Mouse (Mus musculus): ENCODE measurements around the gene Ctnnbl1. TPM values are rescaled to one million over a fixed set of nuclear protein-coding genes. Genes with fewer than 3 reads are reported as not detected.

Ctnnbl1 gene
- total and polyA plus RNA-seq, 2 experiments from 2014 or later, result 21.0 to 28.4 TPM

GRCm38 (mm10) chr2:157858317-157858716, 121.1 kb downstream of the Ctnnbl1 start:
- Histone ChIP-seq H3K27me3 (ENCODE audit: control insufficient read depth, insufficient read depth, low read length) (no peaks in the 10 kb centered on the region), H3K4me3 (ENCODE audit: low read depth, low read length) (no peak overlapping the region), H3K9me3 (replicated peaks; ENCODE audit: control insufficient read depth, low read length) (no peaks in the 10 kb centered on the region), H3K9ac (replicated peaks; ENCODE audit: low read depth, low read length) (no peak overlapping the region), H3K4me2 (ENCODE audit: low read depth, low read length) (no peak overlapping the region), H3K27ac (ENCODE audit: low read depth) (no peak overlapping the region), H3K36me3 (replicated peaks; ENCODE audit: control insufficient read depth, insufficient read depth, low read length) (no peaks in the 10 kb centered on the region), H3K4me1 (ENCODE audit: control insufficient read depth, insufficient read depth) (peaks cover 3% of the 10 kb centered on the region; the same call in 1 of the 2 replicates)
- ATAC-seq (ENCODE audit: insufficient read depth, low read depth) (no peak), DNase-seq (ENCODE audit: low spot score) (no peak)
- WGBS, result 66% methylated on average over 7 of the region's 7 CpGs
- TF ChIP-seq CTCF (IDR thresholded peaks at IDR 0.05; ENCODE audit: low read depth) (no peak), EP300 (IDR thresholded peaks at IDR 0.05; ENCODE audit: low read depth) (no peak)

- TF ChIP-seq CTCF (IDR thresholded peaks at IDR 0.05; ENCODE audit: low read depth) (no peak), EP300 (IDR thresholded peaks at IDR 0.05; ENCODE audit: low read depth) (no peak)
Observed at GRCm38 (mm10) chr2:157859046-157859701, 122.0 kb downstream of the Ctnnbl1 start.

GRCm38 (mm10) chr2:157861273-157861944, 124.2 kb downstream of the Ctnnbl1 start:
- Histone ChIP-seq H3K4me3 (ENCODE audit: low read depth, low read length) (no peak overlapping the region), H3K27me3 (ENCODE audit: control insufficient read depth, insufficient read depth, low read length) (no peaks in the 10 kb centered on the region), H3K36me3 (replicated peaks; ENCODE audit: control insufficient read depth, insufficient read depth, low read length) (no peaks in the 10 kb centered on the region), H3K4me2 (ENCODE audit: low read depth, low read length) (no peak overlapping the region), H3K9me3 (replicated peaks; ENCODE audit: control insufficient read depth, low read length) (no peaks in the 10 kb centered on the region), H3K4me1 (ENCODE audit: control insufficient read depth, insufficient read depth) (peaks cover 3% of the 10 kb centered on the region; the same call in 1 of the 2 replicates), H3K9ac (replicated peaks; ENCODE audit: low read depth, low read length) (no peak overlapping the region), H3K27ac (ENCODE audit: low read depth) (no peak overlapping the region)
- TF ChIP-seq CTCF (IDR thresholded peaks at IDR 0.05; ENCODE audit: low read depth) (no peak), EP300 (IDR thresholded peaks at IDR 0.05; ENCODE audit: low read depth) (no peak)
- no peak for DNase-seq (ENCODE audit: low spot score)
- no peak for ATAC-seq (ENCODE audit: insufficient read depth, low read depth)
- 39% methylated on average over 10 of the region's 10 CpGs for WGBS

More at GRCm38 (mm10) chr2:157859046-157859701, 122.0 kb downstream of the Ctnnbl1 start:
- DNase-seq (ENCODE audit: low spot score) (no peak), ATAC-seq (ENCODE audit: insufficient read depth, low read depth) (no peak)
- Histone ChIP-seq H3K36me3 (replicated peaks; ENCODE audit: control insufficient read depth, insufficient read depth, low read length) (no peaks in the 10 kb centered on the region), H3K4me1 (ENCODE audit: control insufficient read depth, insufficient read depth) (peaks cover 3% of the 10 kb centered on the region; the same call in 1 of the 2 replicates), H3K4me2 (ENCODE audit: low read depth, low read length) (no peak overlapping the region), H3K27me3 (ENCODE audit: control insufficient read depth, insufficient read depth, low read length) (no peaks in the 10 kb centered on the region), H3K9me3 (replicated peaks; ENCODE audit: control insufficient read depth, low read length) (no peaks in the 10 kb centered on the region), H3K9ac (replicated peaks; ENCODE audit: low read depth, low read length) (no peak overlapping the region), H3K4me3 (ENCODE audit: low read depth, low read length) (no peak overlapping the region), H3K27ac (ENCODE audit: low read depth) (no peak overlapping the region)
- WGBS, result 83% methylated on average over 8 of the region's 8 CpGs

GRCm38 (mm10) chr2:157862306-157862705, 125.1 kb downstream of the Ctnnbl1 start:
- H3K4me1 ChIP-seq (ENCODE audit: control insufficient read depth, insufficient read depth), result peaks cover 3% of the 10 kb centered on the region; the same call in 1 of the 2 replicates
- no peaks in the 10 kb centered on the region for H3K27me3 ChIP-seq (ENCODE audit: control insufficient read depth, insufficient read depth, low read length)
- H3K36me3 ChIP-seq (replicated peaks; ENCODE audit: control insufficient read depth, insufficient read depth, low read length), result no peaks in the 10 kb centered on the region
- DNase-seq (ENCODE audit: low spot score) (no peak), ATAC-seq (ENCODE audit: insufficient read depth, low read depth) (no peak)
- WGBS, result 73% methylated on average over 10 of the region's 10 CpGs
- H3K9me3 ChIP-seq (replicated peaks; ENCODE audit: control insufficient read depth, low read length), result no peaks in the 10 kb centered on the region
- no peak overlapping the region for H3K4me2 ChIP-seq (ENCODE audit: low read depth, low read length)
- H3K9ac ChIP-seq (replicated peaks; ENCODE audit: low read depth, low read length), result no peak overlapping the region
- H3K27ac ChIP-seq (ENCODE audit: low read depth), result no peak overlapping the region
- no peak for TF ChIP-seq EP300 (IDR thresholded peaks at IDR 0.05; ENCODE audit: low read depth)
- no peak for TF ChIP-seq CTCF (IDR thresholded peaks at IDR 0.05; ENCODE audit: low read depth)
- H3K4me3 ChIP-seq (ENCODE audit: low read depth, low read length), result no peak overlapping the region

GRCm38 (mm10) chr2:157867126-157867525, 129.9 kb downstream of the Ctnnbl1 start:
- DNase-seq (ENCODE audit: low spot score), result no peak
- 85% methylated on average over 3 of the region's 3 CpGs for WGBS
- Histone ChIP-seq H3K4me2 (ENCODE audit: low read depth, low read length) (no peak overlapping the region), H3K9me3 (replicated peaks; ENCODE audit: control insufficient read depth, low read length) (no peaks in the 10 kb centered on the region), H3K4me1 (ENCODE audit: control insufficient read depth, insufficient read depth) (no peaks in the 10 kb centered on the region), H3K27ac (ENCODE audit: low read depth) (no peak overlapping the region), H3K36me3 (replicated peaks; ENCODE audit: control insufficient read depth, insufficient read depth, low read length) (0 out of 2 replicates have a peak, but pooled peaks cover 6% of the 10 kb centered on the region), H3K4me3 (ENCODE audit: low read depth, low read length) (no peak overlapping the region), H3K9ac (replicated peaks; ENCODE audit: low read depth, low read length) (no peak overlapping the region), H3K27me3 (ENCODE audit: control insufficient read depth, insufficient read depth, low read length) (no peaks in the 10 kb centered on the region)
- no peak for ATAC-seq (ENCODE audit: insufficient read depth, low read depth)
- TF ChIP-seq CTCF (IDR thresholded peaks at IDR 0.05; ENCODE audit: low read depth) (no peak), EP300 (IDR thresholded peaks at IDR 0.05; ENCODE audit: low read depth) (no peak)

Data from heart, postnatal 0 days (tissue).